Comparison of ENCODE assay signal across 9 mouse cellular contexts in the genomic region with DNA sequence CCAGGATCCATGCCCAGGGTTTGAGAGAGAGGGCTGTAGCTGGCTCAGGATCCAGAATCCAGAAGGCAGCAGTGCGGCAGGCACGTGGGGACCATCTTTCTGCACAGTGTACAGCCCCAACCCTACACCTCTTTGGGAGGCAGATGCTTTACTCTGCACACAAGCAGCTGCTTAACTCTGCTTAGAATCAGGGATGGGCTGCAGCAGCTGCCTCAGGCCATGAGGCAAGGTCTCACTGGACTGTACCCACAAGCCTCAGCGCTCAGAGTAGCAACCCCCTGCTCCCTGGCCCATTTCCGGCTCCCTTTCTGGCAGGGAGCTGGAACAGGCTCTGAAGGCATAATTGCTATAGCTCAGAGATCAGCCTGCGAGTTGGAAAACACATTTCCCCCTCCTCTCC. TPM values are rescaled to one million over a fixed set of nuclear protein-coding genes. Genes with fewer than 3 reads are reported as not detected.
DNase-seq lines count a peak whose midpoint lies in the region; ATAC-seq lines count a peak whose summit lies in the region.
"Had no signal": no experiment of that assay in that cellular context is flagged by ENCODE, and none has a peak within 500 bp of the region (broad histone marks: within the 10 kb centered on the region; RNA-seq: fewer than 3 reads in every experiment).

No protein-coding gene starts in this region.

- H3K9ac ChIP-seq in embryonic facial prominence, embryonic 13.5 days, result peak overlapping the region; percentile 44; the same call in 1 of the 2 replicates
- peak overlapping the region; percentile 46; the same call in 1 of the 2 replicates for H3K9ac ChIP-seq in intestine, embryonic 16.5 days (ENCODE audit: low read depth, low read length)
- H3K9ac ChIP-seq: heart, embryonic 15.5 days had no signal

- peak overlapping the region; percentile 91 for H3K27ac ChIP-seq in embryonic facial prominence, embryonic 13.5 days
- H3K27ac ChIP-seq in intestine, embryonic 16.5 days (ENCODE audit: low read length), result peak overlapping the region; percentile 42; the same call in 1 of the 2 replicates
- H3K27ac ChIP-seq: heart, embryonic 15.5 days had no signal

- peak overlapping the region; percentile 45 for H3K4me2 ChIP-seq in embryonic facial prominence, embryonic 13.5 days
- no peak overlapping the region for H3K4me2 ChIP-seq in intestine, embryonic 16.5 days (ENCODE audit: low read depth, low read length)
- H3K4me2 ChIP-seq: heart, embryonic 15.5 days had no signal

- peaks cover 29% of the 10 kb centered on the region for H3K4me1 ChIP-seq in embryonic facial prominence, embryonic 13.5 days
- H3K4me1 ChIP-seq in intestine, embryonic 16.5 days (ENCODE audit: control insufficient read depth, insufficient read depth, low read length), result peaks cover 4% of the 10 kb centered on the region; the same call in 1 of the 2 replicates

- 12% methylated on average over 5 of the region's 5 CpGs for WGBS in embryonic facial prominence, embryonic 13.5 days
- 43% methylated on average over 5 of the region's 5 CpGs for WGBS in intestine, embryonic 16.5 days

- no peaks in the 10 kb centered on the region for H3K36me3 ChIP-seq in embryonic facial prominence, embryonic 13.5 days
- H3K36me3 ChIP-seq in intestine, embryonic 16.5 days (ENCODE audit: control insufficient read depth, insufficient read depth, low read length), result no peaks in the 10 kb centered on the region
- H3K36me3 ChIP-seq: heart, embryonic 15.5 days had no signal

- H3K9me3 ChIP-seq in embryonic facial prominence, embryonic 13.5 days, result no peaks in the 10 kb centered on the region
- H3K9me3 ChIP-seq in intestine, embryonic 16.5 days (ENCODE audit: control insufficient read depth, low read length), result no peaks in the 10 kb centered on the region
- H3K9me3 ChIP-seq: heart, embryonic 15.5 days had no signal

- no peaks in the 10 kb centered on the region for H3K27me3 ChIP-seq in embryonic facial prominence, embryonic 13.5 days
- no peaks in the 10 kb centered on the region for H3K27me3 ChIP-seq in intestine, embryonic 16.5 days (replicated peaks; ENCODE audit: control insufficient read depth, insufficient read depth, low read length)

- H3K4me3 ChIP-seq in embryonic facial prominence, embryonic 13.5 days, result 0 out of 2 replicates have a peak overlapping the region, but pooled peaks have one; percentile 1
- no peak overlapping the region for H3K4me3 ChIP-seq in intestine, embryonic 16.5 days (ENCODE audit: low read length)
- H3K4me3 ChIP-seq: heart, embryonic 15.5 days had no signal

- peak; percentile 57 for DNase-seq in kidney, postnatal 10 days
- DNase-seq in kidney, adult 11 months, result no peak
- peak; percentile 61 for DNase-seq in retina, embryonic 14.5 days (ENCODE audit: low spot score)
- no peak for DNase-seq in left cerebral cortex, adult 11 months (ENCODE audit: low spot score)
- no peak for DNase-seq in cerebellum, adult 9-11 months
- DNase-seq in MN1 (ENCODE audit: low spot score), result no peak

- ATAC-seq in embryonic facial prominence, embryonic 13.5 days (ENCODE audit: insufficient number of reproducible peaks, insufficient read depth, low FRiP score, low TSS enrichment, low read depth), result peak; percentile 87
- ATAC-seq in intestine, embryonic 16.5 days, result peak; percentile 81

RNA-seq across cellular contexts. Expression of a gene that starts 45.3 kb away (rescaled TPM):
- polyA plus RNA-seq in embryonic facial prominence, embryonic 13.5 days (2015; fragmentation: Nextera tagmentation; extraction: Ambion mirVana), result 52.4 and 53.3 TPM in 2 replicates
- polyA plus RNA-seq in intestine, embryonic 16.5 days (2015; fragmentation: Nextera tagmentation; extraction: Ambion mirVana), result 17.9 and 18.8 TPM in 2 replicates

Comparison
In these comparisons a context has a peak if more than half of its experiments do, and no peak if none do; other contexts are left out.
1. DNase-seq: peak in kidney, postnatal 10 days (single experiment) and retina, embryonic 14.5 days (single experiment); none in kidney, adult 11 months (single experiment), left cerebral cortex, adult 11 months (single experiment), cerebellum, adult 9-11 months (single experiment) and MN1 (single experiment).